Mouse (Mus musculus): Measurements from ENCODE around the gene Fbxo4. TPM values are rescaled to one million over a fixed set of nuclear protein-coding genes. Genes with fewer than 3 reads are reported as not detected.

The Fbxo4 gene
- polyA plus RNA-seq (2012; rRNA removed), result 2.4 TPM in 2 replicates

GRCm38 (mm10) chr15:3979061-3979848 lies at the start of gene Fbxo4:
Fbxo4 (minus strand) TSS chr15:3979573.

GRCm38 (mm10) chr15:4026231-4026773 lies 46.9 kb upstream of the Fbxo4 start, which contains the start of gene Oxct1:
Oxct1 (plus strand) TSS chr15:4026383.

GRCm38 (mm10) chr15:3995448-3996266 lies 16.3 kb upstream of the Fbxo4 start, which contains the start of gene AW549877:
AW549877 (minus strand) TSS chr15:3995744.

Other genes starting within 250 kb of the Fbxo4 start
- gene AW549877, start 16.2 kb upstream of the Fbxo4 start, polyA plus RNA-seq (2012; rRNA removed), result 7.8 TPM in 2 replicates
- 11.0 TPM in 2 replicates for gene Oxct1, start 46.8 kb upstream of the Fbxo4 start, polyA plus RNA-seq (2012; rRNA removed)

Measured in liver, embryonic 14 days (tissue).